In genomic region chr4:132841493-132841892, GRCm38 (mm10) we compare ENCODE assay signal across 8 mouse cellular contexts. TPM values are rescaled to one million over a fixed set of nuclear protein-coding genes. Genes with fewer than 3 reads are reported as not detected.
A peak's percentile ranks its signal among the peaks of the same experiment; 100 is the strongest.
DNase-seq lines count a peak whose midpoint lies in the region; ATAC-seq and TF ChIP-seq lines count a peak whose summit lies in the region.

No protein-coding gene starts in this region.

- no peaks in the 10 kb centered on the region for H3K27me3 ChIP-seq in megakaryocyte, embryonic 14.5 days (replicated peaks)
- H3K27me3 ChIP-seq in forebrain, embryonic 15.5 days, result no peaks in the 10 kb centered on the region
- no peaks in the 10 kb centered on the region for H3K27me3 ChIP-seq in liver, embryonic 13.5 days
- no peaks in the 10 kb centered on the region for H3K27me3 ChIP-seq in stomach, postnatal 0 days (ENCODE audit: control insufficient read depth, insufficient read depth, low read length)

- no peak for TF ChIP-seq CTCF in stomach, postnatal 0 days (IDR thresholded peaks at IDR 0.05; ENCODE audit: low read depth)

- peaks cover 54% of the 10 kb centered on the region for H3K36me3 ChIP-seq in megakaryocyte, embryonic 14.5 days (replicated peaks; ENCODE audit: low read length)
- H3K36me3 ChIP-seq in forebrain, embryonic 15.5 days, result peaks cover 35% of the 10 kb centered on the region
- H3K36me3 ChIP-seq in liver, embryonic 13.5 days, result peaks cover 40% of the 10 kb centered on the region
- H3K36me3 ChIP-seq in stomach, postnatal 0 days (ENCODE audit: control insufficient read depth, insufficient read depth, low read length), result peaks cover 7% of the 10 kb centered on the region

- H3K27ac ChIP-seq in forebrain, embryonic 15.5 days (replicated peaks), result peak overlapping the region; percentile 89; the same call in 1 of the 2 replicates
- 0 out of 2 replicates have a peak overlapping the region, but pooled peaks have one; percentile 78 for H3K27ac ChIP-seq in liver, embryonic 13.5 days
- no peak overlapping the region for H3K27ac ChIP-seq in stomach, postnatal 0 days (replicated peaks)

- H3K4me3 ChIP-seq in megakaryocyte, embryonic 14.5 days (replicated peaks), result peak overlapping the region; percentile 96
- H3K4me3 ChIP-seq in forebrain, embryonic 15.5 days, result peak overlapping the region; percentile 85
- peak overlapping the region; percentile 89 for H3K4me3 ChIP-seq in liver, embryonic 13.5 days (replicated peaks)
- H3K4me3 ChIP-seq in stomach, postnatal 0 days (ENCODE audit: low read depth, low read length), result no peak overlapping the region

- WGBS in forebrain, embryonic 15.5 days, result 82% methylated on average over 3 of the region's 3 CpGs
- WGBS in liver, embryonic 13.5 days (ENCODE audit: insufficient replicate concordance), result 60% methylated on average over 3 of the region's 3 CpGs
- WGBS in stomach, postnatal 0 days, result 69% methylated on average over 3 of the region's 3 CpGs

- H3K4me1 ChIP-seq in megakaryocyte, embryonic 14.5 days, result peaks cover 42% of the 10 kb centered on the region
- H3K4me1 ChIP-seq in forebrain, embryonic 15.5 days, result peaks cover 21% of the 10 kb centered on the region
- peaks cover 29% of the 10 kb centered on the region for H3K4me1 ChIP-seq in liver, embryonic 13.5 days (replicated peaks)
- H3K4me1 ChIP-seq in stomach, postnatal 0 days (replicated peaks; ENCODE audit: control insufficient read depth, insufficient read depth), result no peaks in the 10 kb centered on the region

- TF ChIP-seq EP300 in stomach, postnatal 0 days (optimal IDR thresholded peaks at IDR 0.05), result no peak

- peak overlapping the region; percentile 71 for H3K4me2 ChIP-seq in forebrain, embryonic 15.5 days (replicated peaks)
- peak overlapping the region; percentile 85 for H3K4me2 ChIP-seq in liver, embryonic 13.5 days
- H3K4me2 ChIP-seq in stomach, postnatal 0 days (replicated peaks; ENCODE audit: low read depth), result 0 out of 2 replicates have a peak overlapping the region, but pooled peaks have one; percentile 85

- peak overlapping the region; percentile 88 for H3K9ac ChIP-seq in forebrain, embryonic 15.5 days (replicated peaks)
- peak overlapping the region; percentile 90 for H3K9ac ChIP-seq in liver, embryonic 13.5 days
- H3K9ac ChIP-seq in stomach, postnatal 0 days (ENCODE audit: low read length), result no peak overlapping the region

- H3K9me3 ChIP-seq in megakaryocyte, embryonic 14.5 days, result no peaks in the 10 kb centered on the region
- H3K9me3 ChIP-seq in forebrain, embryonic 15.5 days, result no peaks in the 10 kb centered on the region
- H3K9me3 ChIP-seq in liver, embryonic 13.5 days (replicated peaks), result 0 out of 2 replicates have a peak, but pooled peaks cover 4% of the 10 kb centered on the region
- H3K9me3 ChIP-seq in stomach, postnatal 0 days (ENCODE audit: control insufficient read depth, low read length), result no peaks in the 10 kb centered on the region

- ATAC-seq in megakaryocyte, adult 5-6 weeks (ENCODE audit: poor library complexity, severe bottlenecking), result no peak
- no peak for ATAC-seq in forebrain, embryonic 15.5 days (replicated peaks)
- no peak for ATAC-seq in liver, embryonic 13.5 days (ENCODE audit: low read depth)
- no peak for ATAC-seq in stomach, postnatal 0 days (ENCODE audit: low FRiP score, low TSS enrichment)

- DNase-seq in liver, embryonic 13.5 days, result no peak
- no peak for DNase-seq in stomach, postnatal 0 days (ENCODE audit: low spot score)
- DNase-seq in adrenal gland, postnatal 14 days, result no peak
- DNase-seq in gastrocnemius, adult 18-20 months (ENCODE audit: low spot score), result no peak
- no peak for DNase-seq in Muller cell, postnatal 12 days (ENCODE audit: inconsistent ontology term)

RNA-seq across cellular contexts. Expression of gene Ppp1r8, which starts 1.5 kb away (rescaled TPM):
- polyA plus RNA-seq in megakaryocyte, embryonic 14.5 days (2012; ENCODE audit: insufficient read depth, low replicate concordance), result 8.9 and 32.6 TPM in 2 replicates
- 25.7 and 29.6 TPM in 2 replicates for total RNA-seq in megakaryocyte, adult 5-6 weeks (2015)
- 46.1 and 50.1 TPM in 2 replicates for total RNA-seq in megakaryocyte, adult 5-6 weeks (2017)
- polyA plus RNA-seq in forebrain, embryonic 15.5 days (2015; fragmentation: Nextera tagmentation; extraction: Ambion mirVana), result 52.8 and 57.8 TPM in 2 replicates
- polyA plus RNA-seq in liver, embryonic 13.5 days (2015; fragmentation: Nextera tagmentation; extraction: Ambion mirVana), result 29.9 and 32.1 TPM in 2 replicates
- polyA plus RNA-seq in stomach, postnatal 0 days (2015; fragmentation: Nextera tagmentation; extraction: Ambion mirVana), result 18.7 and 18.9 TPM in 2 replicates
- total RNA-seq in adrenal gland, postnatal 14 days (2021), result 38.6 and 46.8 TPM in 2 replicates
- 10 to 100 TPM; 14.6 to 15.7 TPM for total RNA-seq in gastrocnemius, adult 18-20 months (2021)

RNA-seq across cellular contexts. Expression of gene Stx12, which starts 42.8 kb away (rescaled TPM):
- polyA plus RNA-seq in megakaryocyte, embryonic 14.5 days (2012; ENCODE audit: insufficient read depth, low replicate concordance), result 4.9 and 5.3 TPM in 2 replicates
- 43.9 and 53.0 TPM in 2 replicates for total RNA-seq in megakaryocyte, adult 5-6 weeks (2015)
- 49.9 and 51.0 TPM in 2 replicates for total RNA-seq in megakaryocyte, adult 5-6 weeks (2017)
- 146 and 158 TPM in 2 replicates for polyA plus RNA-seq in forebrain, embryonic 15.5 days (2015; fragmentation: Nextera tagmentation; extraction: Ambion mirVana)
- 17.6 and 20.5 TPM in 2 replicates for polyA plus RNA-seq in liver, embryonic 13.5 days (2015; fragmentation: Nextera tagmentation; extraction: Ambion mirVana)
- 56.4 and 56.7 TPM in 2 replicates for polyA plus RNA-seq in stomach, postnatal 0 days (2015; fragmentation: Nextera tagmentation; extraction: Ambion mirVana)
- total RNA-seq in adrenal gland, postnatal 14 days (2021), result 49.7 and 53.3 TPM in 2 replicates
- total RNA-seq in gastrocnemius, adult 18-20 months (2021), result 10 to 100 TPM; 24.6 to 26.5 TPM

RNA-seq across cellular contexts. Expression of gene Themis2, which starts 45.3 kb away (rescaled TPM):
- 0.53 and 20.4 TPM in 2 replicates for polyA plus RNA-seq in megakaryocyte, embryonic 14.5 days (2012; ENCODE audit: insufficient read depth, low replicate concordance)
- 129 and 136 TPM in 2 replicates for total RNA-seq in megakaryocyte, adult 5-6 weeks (2015)
- total RNA-seq in megakaryocyte, adult 5-6 weeks (2017), result 84.4 and 95.0 TPM in 2 replicates
- polyA plus RNA-seq in forebrain, embryonic 15.5 days (2015; fragmentation: Nextera tagmentation; extraction: Ambion mirVana), result 0.28 and 0.42 TPM in 2 replicates
- polyA plus RNA-seq in liver, embryonic 13.5 days (2015; fragmentation: Nextera tagmentation; extraction: Ambion mirVana), result 1.7 and 2.4 TPM in 2 replicates
- 0.72 and 0.79 TPM in 2 replicates for polyA plus RNA-seq in stomach, postnatal 0 days (2015; fragmentation: Nextera tagmentation; extraction: Ambion mirVana)
- 2.0 and 4.9 TPM in 2 replicates for total RNA-seq in adrenal gland, postnatal 14 days (2021)
- under 1 TPM; 0.41 to 0.85 TPM for total RNA-seq in gastrocnemius, adult 18-20 months (2021)
